Mouse (Mus musculus) stomach, embryonic 14.5 days (tissue): ENCODE measurements around the gene Fli1. TPM values are rescaled to one million over a fixed set of nuclear protein-coding genes. Genes with fewer than 3 reads are reported as not detected.

Experiments
- ATAC-seq: fragments of 200-750 bp; cut with Nextera tagmentation; 2 replicates; pipeline ENCODE4 v1.8.0; 2017; ENCODE audit warnings: low read depth, moderate TSS enrichment; ENCODE audit not compliant: insufficient number of reproducible peaks, insufficient read depth, low FRiP score
- H3K27ac ChIP-seq: fragments of 300-500 bp; sonication (generic); 2 replicates; pipeline ENCODE4 v1.5.1; 2014; ENCODE audit warnings: mild to moderate bottlenecking, low read length, moderate library complexity, mixed read lengths
- H3K27me3 ChIP-seq: fragments of 300-500 bp; sonication (generic); 2 replicates; pipeline ENCODE4 v1.6.1; 2014; ENCODE audit warnings: low read length, control low read depth, mixed read lengths; ENCODE audit not compliant: control insufficient read depth, insufficient read depth
- H3K36me3 ChIP-seq: fragments of 300-500 bp; sonication (generic); 2 replicates; pipeline ENCODE4 v1.6.1; 2014; ENCODE audit warnings: mild to moderate bottlenecking, control low read depth, low read length, moderate library complexity, mixed read lengths; ENCODE audit not compliant: control insufficient read depth, insufficient read depth
- H3K4me1 ChIP-seq: fragments of 300-500 bp; sonication (generic); 2 replicates; pipeline ENCODE4 v1.6.1; 2014; ENCODE audit warnings: low read length, control low read depth, mixed read lengths; ENCODE audit not compliant: control insufficient read depth, insufficient read depth
- H3K4me2 ChIP-seq: fragments of 300-500 bp; sonication (generic); replicated peaks from 2 replicates; pipeline ENCODE4 v1.6.1; 2014; ENCODE audit warnings: low read depth, low read length, control low read depth
- H3K4me3 ChIP-seq: fragments of 300-500 bp; sonication (generic); 2 replicates; pipeline ENCODE4 v1.5.1; 2014; ENCODE audit warnings: low read depth, low read length, control low read depth
- H3K9ac ChIP-seq: fragments of 300-500 bp; sonication (generic); replicated peaks from 2 replicates; pipeline ENCODE4 v1.6.1; 2014; ENCODE audit warnings: low read depth, mild to moderate bottlenecking, control low read depth, low read length, moderate library complexity, mixed read lengths
- H3K9me3 ChIP-seq: fragments of 300-500 bp; sonication (generic); 2 replicates; pipeline ENCODE4 v1.6.1; 2016; ENCODE audit warnings: low read depth, low read length, control low read depth; ENCODE audit not compliant: control insufficient read depth
- WGBS: fragments of 180-500 bp; shearing (Covaris S2); extraction: QIAGEN DNeasy Blood & Tissue Kit; methylation state at CpG from one replicate; pipeline ENCODE4 v1.1.7; 2014; 5-methylcytosine and 5-hydroxymethylcytosine counted together
- polyA plus RNA-seq: library from polyadenylated mRNA; unstranded; fragments of >200 nt; fragmentation: Nextera tagmentation; extraction: Ambion mirVana; gene quantifications from 2 replicates; pipeline ENCODE4 v1.2.1, GENCODE M21; 2014

The Fli1 gene
- polyA plus RNA-seq, 1 experiment from 2014 or later, result 11.4 TPM

DNA sequence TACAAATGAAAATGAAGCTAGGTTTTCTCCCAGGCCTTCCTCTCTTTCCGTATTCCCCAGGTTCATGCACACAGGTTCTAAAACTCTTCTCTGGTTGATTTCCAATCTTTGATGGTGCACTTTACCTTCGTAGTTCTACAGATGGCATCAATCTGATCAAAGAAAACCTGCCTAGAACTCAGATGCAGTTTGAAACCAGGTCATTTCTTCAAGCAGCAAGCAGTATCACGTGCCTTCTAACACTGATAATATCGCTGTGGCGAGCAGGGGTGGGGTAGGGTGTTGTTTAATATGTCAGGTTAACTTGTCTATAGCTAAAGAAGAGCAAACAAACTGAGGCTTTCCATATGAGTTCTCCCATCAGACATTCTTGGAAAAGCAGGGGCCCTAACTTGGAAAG is 4.5 kb downstream of the Fli1 start:
- Histone ChIP-seq H3K4me3 (no peak overlapping the region), H3K4me1 (peaks cover 10% of the 10 kb centered on the region; the same call in 1 of the 2 replicates), H3K4me2 (no peak overlapping the region), H3K9ac (no peak overlapping the region), H3K27me3 (no peaks in the 10 kb centered on the region; the same call in 1 of the 2 replicates), H3K9me3 (no peaks in the 10 kb centered on the region), H3K27ac (no peak overlapping the region), H3K36me3 (no peaks in the 10 kb centered on the region)
- ATAC-seq, result no peak
- WGBS, result 83% methylated on average over 5 of the region's 5 CpGs

- Histone ChIP-seq H3K4me3 (no peak overlapping the region), H3K27ac (no peak overlapping the region), H3K27me3 (no peaks in the 10 kb centered on the region; the same call in 1 of the 2 replicates), H3K9ac (no peak overlapping the region), H3K4me2 (no peak overlapping the region), H3K4me1 (peaks cover 6% of the 10 kb centered on the region; the same call in 1 of the 2 replicates), H3K36me3 (no peaks in the 10 kb centered on the region), H3K9me3 (no peaks in the 10 kb centered on the region)
- 69% methylated on average over 6 of the region's 6 CpGs for WGBS
- ATAC-seq, result no peak
Observed at GRCm38 (mm10) chr9:32537706-32538105, 5.0 kb downstream of the Fli1 start.

- H3K4me3 ChIP-seq, result no peak overlapping the region
- no peak for ATAC-seq
- no peak overlapping the region for H3K4me2 ChIP-seq
- 59% methylated on average over 2 of the region's 2 CpGs for WGBS
- no peaks in the 10 kb centered on the region for H3K36me3 ChIP-seq
- peaks cover 4% of the 10 kb centered on the region; the same call in 1 of the 2 replicates for H3K4me1 ChIP-seq
- H3K9ac ChIP-seq, result no peak overlapping the region
- H3K9me3 ChIP-seq, result no peaks in the 10 kb centered on the region
- no peaks in the 10 kb centered on the region; the same call in 1 of the 2 replicates for H3K27me3 ChIP-seq
- H3K27ac ChIP-seq, result no peak overlapping the region
Observed at GRCm38 (mm10) chr9:32535201-32535955, 7.3 kb downstream of the Fli1 start.

- no peak overlapping the region for H3K4me2 ChIP-seq
- ATAC-seq, result no peak
- no peaks in the 10 kb centered on the region for H3K4me1 ChIP-seq
Observed at GRCm38 (mm10) chr9:32534025-32534615, 8.5 kb downstream of the Fli1 start.

DNA sequence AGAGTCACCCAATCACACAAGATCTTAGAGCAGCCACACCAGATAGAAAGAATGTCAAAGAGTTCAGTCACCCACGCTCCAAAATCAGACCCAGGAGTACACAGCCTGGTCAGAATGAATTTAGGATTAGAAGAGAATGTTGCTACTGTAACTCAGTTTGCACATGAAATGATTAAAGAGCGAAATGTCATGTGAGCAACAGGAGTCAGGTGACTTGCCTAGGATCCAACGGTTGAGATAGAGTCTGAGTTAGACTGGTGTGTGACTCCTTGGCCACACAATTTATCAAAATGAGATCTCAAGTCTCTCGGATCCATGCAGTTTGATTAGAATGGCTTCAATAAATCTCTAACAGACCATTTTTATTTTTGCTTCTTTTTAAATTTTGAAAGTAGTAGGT is 11.1 kb downstream of the Fli1 start:
- Histone ChIP-seq H3K4me1 (no peaks in the 10 kb centered on the region), H3K4me3 (no peak overlapping the region), H3K9me3 (no peaks in the 10 kb centered on the region), H3K4me2 (no peak overlapping the region), H3K9ac (no peak overlapping the region), H3K36me3 (no peaks in the 10 kb centered on the region), H3K27ac (no peak overlapping the region), H3K27me3 (no peaks in the 10 kb centered on the region)
- no peak for ATAC-seq
- WGBS, result 80% methylated on average over 4 of the region's 4 CpGs

More at GRCm38 (mm10) chr9:32534025-32534615, 8.5 kb downstream of the Fli1 start:
- no peak overlapping the region for H3K9ac ChIP-seq
- H3K27ac ChIP-seq, result no peak overlapping the region
- no peaks in the 10 kb centered on the region; the same call in 1 of the 2 replicates for H3K27me3 ChIP-seq
- H3K4me3 ChIP-seq, result no peak overlapping the region
- no peaks in the 10 kb centered on the region for H3K9me3 ChIP-seq
- WGBS, result 73% methylated on average over 11 of the region's 11 CpGs
- no peaks in the 10 kb centered on the region for H3K36me3 ChIP-seq

DNA sequence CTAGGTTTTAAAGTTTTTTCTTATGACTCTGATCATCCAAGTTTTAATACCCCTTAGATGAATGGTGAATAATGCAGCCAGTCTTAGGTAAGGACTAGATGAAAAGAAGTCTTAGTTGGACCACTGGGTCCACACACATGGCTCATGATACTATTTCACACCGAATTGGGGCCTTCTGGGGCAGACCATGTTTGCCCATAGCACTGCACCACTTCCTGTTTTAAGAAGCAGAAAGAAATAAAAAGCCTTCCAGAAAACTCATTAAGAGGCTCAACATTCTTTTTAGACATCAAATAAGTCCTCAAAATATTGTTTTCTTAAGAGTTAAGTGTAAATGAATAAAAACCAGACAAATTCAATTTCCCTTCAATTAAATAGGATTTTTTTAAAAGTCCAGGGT is 11.7 kb downstream of the Fli1 start:
- Histone ChIP-seq H3K4me3 (no peak overlapping the region), H3K4me2 (no peak overlapping the region), H3K9me3 (no peaks in the 10 kb centered on the region), H3K27ac (no peak overlapping the region), H3K4me1 (no peaks in the 10 kb centered on the region), H3K27me3 (no peaks in the 10 kb centered on the region), H3K9ac (no peak overlapping the region), H3K36me3 (no peaks in the 10 kb centered on the region)
- WGBS, result 78% methylated on average over 1 of the region's 1 CpGs
- no peak for ATAC-seq

DNA sequence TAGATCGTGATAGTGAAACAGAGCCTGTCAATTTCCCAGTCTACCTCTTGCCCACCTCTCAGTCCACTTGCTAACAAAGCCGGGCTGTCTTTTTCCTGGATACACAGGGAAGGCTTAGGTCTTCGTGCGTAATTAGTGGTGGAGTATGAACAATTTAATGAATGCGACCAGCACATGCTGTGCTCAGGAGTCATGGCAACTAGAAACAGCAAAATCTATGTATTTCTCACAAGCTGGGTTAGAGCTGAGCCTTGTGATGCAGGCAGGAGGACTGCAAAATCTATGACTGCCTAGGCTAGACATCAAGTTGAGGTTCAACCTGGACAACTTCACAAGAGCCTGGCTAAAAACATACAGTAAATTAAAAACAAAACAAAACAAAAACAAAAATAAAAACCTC is 12.5 kb downstream of the Fli1 start:
- Histone ChIP-seq H3K4me3 (no peak overlapping the region), H3K4me1 (no peaks in the 10 kb centered on the region), H3K27me3 (no peaks in the 10 kb centered on the region), H3K27ac (no peak overlapping the region), H3K9me3 (no peaks in the 10 kb centered on the region), H3K4me2 (no peak overlapping the region), H3K9ac (no peak overlapping the region), H3K36me3 (no peaks in the 10 kb centered on the region)
- ATAC-seq, result no peak
- 88% methylated on average over 5 of the region's 5 CpGs for WGBS

- no peak overlapping the region for H3K9ac ChIP-seq
- no peaks in the 10 kb centered on the region for H3K36me3 ChIP-seq
- H3K4me1 ChIP-seq, result no peaks in the 10 kb centered on the region
- ATAC-seq, result no peak
- 83% methylated on average over 5 of the region's 5 CpGs for WGBS
- H3K4me2 ChIP-seq, result no peak overlapping the region
- H3K9me3 ChIP-seq, result no peaks in the 10 kb centered on the region
- H3K27ac ChIP-seq, result no peak overlapping the region
- no peaks in the 10 kb centered on the region for H3K27me3 ChIP-seq
- no peak overlapping the region for H3K4me3 ChIP-seq
Observed at GRCm38 (mm10) chr9:32529594-32529993, 13.1 kb downstream of the Fli1 start.
